Mouse (Mus musculus) fibroblast of lung, adult 2 months (primary cell): ENCODE results near the gene Tmem106c.
A peak's percentile ranks its signal among the peaks of the same experiment; 100 is the strongest.

Experiments used
- DNase-seq: peaks from one replicate; pipeline ENCODE4 v3.0.0-alpha.2; 2011; ENCODE audit warnings: low read depth

The Tmem106c gene

GRCm38 (mm10) chr15:97952889-97953189, 11.2 kb upstream of the Tmem106c start:
- no peak for DNase-seq

- no peak for DNase-seq
Measured at GRCm38 (mm10) chr15:97954671-97955070, 9.3 kb upstream of the Tmem106c start.

DNA sequence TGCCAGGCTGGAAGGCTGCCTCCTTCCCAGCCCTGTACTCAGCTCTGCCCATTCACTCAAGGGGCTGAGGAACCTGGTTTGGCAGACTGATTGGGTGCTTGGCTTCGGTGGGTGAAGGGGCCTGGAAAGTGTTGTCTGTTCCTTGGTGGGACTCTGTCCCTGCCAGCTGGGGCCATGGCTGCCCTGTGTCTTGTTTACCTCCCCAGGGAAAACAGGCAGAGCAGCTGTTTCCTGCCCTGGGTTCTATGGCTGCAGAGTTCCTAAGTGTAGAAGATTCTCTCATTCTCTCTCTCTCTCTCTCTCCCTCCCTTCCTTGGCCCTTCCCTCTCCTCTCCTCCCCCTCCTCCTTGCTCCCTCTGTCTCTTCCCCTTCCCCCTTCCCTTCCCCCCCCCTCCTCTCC, 8.7 kb upstream of the Tmem106c start:
- DNase-seq = no peak

DNA sequence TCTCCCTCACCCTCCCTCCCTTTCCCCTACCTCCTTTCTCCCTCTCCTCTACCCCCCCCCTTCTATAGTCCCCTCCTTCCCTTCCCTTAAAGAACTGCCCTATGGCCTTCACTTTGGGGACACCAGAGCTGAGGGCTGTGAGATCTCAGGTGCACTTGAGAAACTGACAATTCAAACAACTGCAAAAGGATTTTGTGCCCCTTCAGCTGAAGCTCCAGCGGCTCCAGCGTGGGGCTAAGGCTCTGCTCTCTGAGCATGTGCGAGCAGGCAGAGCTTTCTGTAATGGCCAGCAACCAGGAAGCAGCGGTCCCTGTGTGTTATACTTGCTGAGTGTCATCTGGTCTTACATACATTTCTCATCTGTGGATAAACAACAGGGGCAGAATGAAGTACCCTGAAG, 8.3 kb upstream of the Tmem106c start:
- no peak for DNase-seq

DNA sequence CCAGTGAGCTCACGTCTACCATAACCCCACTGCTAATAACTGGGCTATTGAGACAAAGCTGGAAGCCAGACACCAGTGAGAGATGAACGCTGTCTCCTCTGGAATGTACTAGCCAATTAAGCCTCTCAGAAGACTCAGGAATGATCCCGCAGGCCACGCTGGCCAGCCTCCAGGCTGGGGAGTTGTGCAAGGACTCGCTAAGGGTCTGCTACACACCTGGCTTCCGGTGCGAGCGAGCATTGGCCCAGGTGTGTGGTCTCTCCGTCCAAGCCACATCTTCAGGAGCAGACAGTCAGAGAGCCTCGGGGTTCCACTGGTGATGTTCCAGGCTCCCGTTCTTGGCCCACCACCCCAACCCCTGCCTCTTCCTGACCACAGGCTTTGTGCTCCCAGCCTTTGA, 7.6 kb upstream of the Tmem106c start:
- DNase-seq = no peak

GRCm38 (mm10) chr15:97963329-97963988, 541 bp upstream of the Tmem106c start:
- no peak for DNase-seq

GRCm38 (mm10) chr15:97964836-97965187, 812 bp downstream of the Tmem106c start:
- DNase-seq = no peak

DNA sequence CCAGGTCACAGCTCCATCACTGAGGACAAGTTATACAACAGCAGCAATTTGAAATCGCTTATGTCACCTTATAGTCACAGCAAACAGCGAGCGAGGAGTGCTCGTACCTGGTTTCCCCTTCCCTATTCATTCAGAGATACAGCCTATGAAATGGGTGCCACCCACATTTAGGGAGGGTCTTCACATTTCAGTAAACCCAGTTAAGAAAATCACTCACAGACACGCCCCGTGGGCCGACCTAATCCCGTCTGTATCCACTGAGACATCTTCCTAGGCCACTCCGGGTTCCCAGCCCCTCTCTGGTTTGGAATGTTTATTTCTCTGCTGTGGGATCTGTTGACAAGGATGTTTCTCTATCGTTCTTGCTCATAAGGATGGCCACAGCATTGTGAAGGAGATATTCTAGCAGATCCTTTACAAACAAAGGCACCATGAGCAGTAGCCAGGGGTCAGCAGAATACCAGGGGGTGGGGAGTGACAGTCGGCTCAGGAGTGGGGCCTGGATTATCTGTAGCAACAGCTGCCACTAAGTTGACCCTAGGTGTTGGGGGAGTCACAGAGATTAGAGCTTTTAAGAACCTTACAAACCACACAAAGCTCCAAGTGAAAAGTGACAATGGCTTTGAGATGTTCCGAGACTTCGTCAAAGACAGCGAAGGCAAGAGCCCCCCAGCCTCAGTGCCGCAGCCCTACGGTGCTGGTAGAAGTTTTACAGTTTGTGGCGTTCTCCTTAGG, 1.5 kb downstream of the Tmem106c start:
- no peak for DNase-seq

DNA sequence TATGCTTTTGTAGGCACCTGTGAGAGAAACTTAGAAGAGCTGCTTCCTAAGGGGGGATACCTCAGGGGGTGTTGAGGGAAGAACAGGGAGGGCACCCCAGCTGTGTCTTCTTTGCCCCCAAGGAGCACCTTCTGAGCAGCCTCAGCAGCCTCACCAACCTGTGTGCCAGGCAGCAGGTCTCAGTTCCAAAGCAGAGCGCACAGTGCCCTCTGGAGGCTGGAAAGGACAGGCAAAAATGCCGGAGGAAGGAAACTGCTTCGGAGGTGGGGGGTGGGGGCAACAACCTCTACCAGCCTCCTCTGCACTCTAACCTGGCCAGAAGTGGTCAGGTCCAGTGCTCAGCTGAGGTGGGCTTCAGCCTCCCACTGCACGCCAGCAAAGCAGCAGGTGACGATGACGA, 6.3 kb downstream of the Tmem106c start:
- DNase-seq = no peak

GRCm38 (mm10) chr15:97972580-97972979, 8.6 kb downstream of the Tmem106c start:
- DNase-seq = no peak

DNA sequence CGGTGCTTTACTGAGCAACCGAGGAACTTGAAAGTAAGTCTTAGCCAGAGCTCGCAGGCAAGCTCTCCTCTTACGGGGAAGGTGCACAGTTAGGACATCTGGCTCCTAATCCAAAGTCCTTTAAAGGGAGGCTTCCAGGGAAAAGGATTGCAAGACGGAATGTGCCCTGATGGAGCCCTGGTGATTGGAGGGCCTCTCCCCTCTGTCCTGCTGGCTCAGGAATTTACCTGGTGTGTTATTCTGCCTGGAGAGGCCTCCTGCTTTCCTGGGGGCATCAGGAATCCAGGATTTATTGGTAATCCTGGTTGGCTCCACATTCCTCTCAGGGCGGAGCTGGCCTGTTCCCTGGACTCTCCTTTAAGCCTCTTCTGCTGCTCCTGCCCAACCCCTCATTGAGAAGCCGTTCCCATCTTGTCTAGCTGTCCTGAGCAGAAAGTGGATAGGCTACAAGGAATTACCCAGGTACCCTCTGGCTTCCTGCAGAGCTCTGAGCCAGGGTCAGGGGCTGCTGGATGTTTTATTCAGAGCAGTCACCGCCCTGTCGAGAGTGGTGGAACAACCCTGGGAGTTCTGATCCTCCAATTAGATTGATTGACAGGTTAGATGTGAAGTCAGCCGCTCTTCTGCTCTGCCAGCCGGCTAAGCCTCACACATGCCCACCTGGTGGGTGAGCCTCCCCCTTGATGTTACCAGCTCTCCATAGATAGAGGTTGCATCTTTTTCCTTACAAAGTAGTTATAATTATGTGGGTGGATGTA, 9.4 kb downstream of the Tmem106c start:
- no peak for DNase-seq

GRCm38 (mm10) chr15:97981560-97981959, 17.6 kb downstream of the Tmem106c start:
- no peak for DNase-seq

- DNase-seq = no peak
Measured at GRCm38 (mm10) chr15:97989544-97989943, 25.5 kb downstream of the Tmem106c start.

- DNase-seq = no peak
Measured at GRCm38 (mm10) chr15:97990124-97990523, 26.1 kb downstream of the Tmem106c start.

GRCm38 (mm10) chr15:97990721-97991120, 26.7 kb downstream of the Tmem106c start:
- no peak for DNase-seq

- no peak for DNase-seq
Measured at GRCm38 (mm10) chr15:97991285-97991895, 27.4 kb downstream of the Tmem106c start.

- DNase-seq = no peak
Measured at GRCm38 (mm10) chr15:97992027-97992711, 28.2 kb downstream of the Tmem106c start.

DNA sequence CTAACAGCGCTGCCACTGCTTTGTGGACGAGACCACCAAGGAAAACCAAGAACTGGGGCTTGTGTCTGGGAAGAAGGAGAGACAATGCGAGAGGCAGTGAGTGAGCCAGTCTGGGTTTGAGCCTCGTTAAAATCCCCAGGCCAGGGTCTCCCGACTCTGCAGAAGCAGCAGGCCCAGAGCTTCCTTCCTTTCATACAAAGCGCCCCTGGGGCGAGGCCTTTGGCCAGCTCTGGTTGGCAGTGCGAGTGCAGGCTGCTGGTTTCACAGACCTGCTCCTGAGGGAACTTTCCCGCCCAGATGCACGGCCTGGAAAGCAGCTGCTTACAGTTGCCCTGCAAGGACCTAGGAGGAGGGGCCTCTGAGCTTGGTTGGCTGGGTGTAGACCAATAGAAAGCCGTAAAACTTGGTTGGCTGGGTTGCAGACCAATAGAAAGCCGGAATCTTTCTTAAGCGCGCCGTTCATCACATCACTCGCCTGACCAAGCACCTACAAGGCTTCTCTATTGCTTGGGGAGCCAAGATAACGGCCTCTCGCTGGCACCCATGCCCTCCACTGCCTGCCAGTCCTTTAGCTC, 28.8 kb downstream of the Tmem106c start:
- DNase-seq = peak; percentile 78

- DNase-seq = no peak
Measured at GRCm38 (mm10) chr15:97996716-97997256, 32.8 kb downstream of the Tmem106c start.

DNA sequence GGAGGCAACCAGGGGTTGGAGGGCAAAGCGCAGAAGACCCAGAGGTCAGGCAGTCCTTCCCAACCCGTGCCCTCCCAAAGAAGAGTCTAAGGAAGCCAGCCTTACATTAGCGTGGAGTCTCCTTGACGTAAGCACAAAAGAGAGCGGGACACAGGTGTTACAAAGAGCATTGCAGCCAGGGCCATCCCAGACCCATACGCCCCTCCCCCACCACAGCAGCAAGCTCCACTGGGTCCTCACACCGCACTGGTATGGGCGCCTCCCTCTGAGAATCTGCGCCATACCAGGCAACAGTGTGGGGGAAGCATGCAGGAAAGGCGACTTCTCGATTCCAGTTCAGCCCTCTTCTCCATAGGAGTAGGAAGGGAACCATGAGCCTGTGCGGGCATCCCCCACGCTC, 35.5 kb downstream of the Tmem106c start:
- no peak for DNase-seq

DNA sequence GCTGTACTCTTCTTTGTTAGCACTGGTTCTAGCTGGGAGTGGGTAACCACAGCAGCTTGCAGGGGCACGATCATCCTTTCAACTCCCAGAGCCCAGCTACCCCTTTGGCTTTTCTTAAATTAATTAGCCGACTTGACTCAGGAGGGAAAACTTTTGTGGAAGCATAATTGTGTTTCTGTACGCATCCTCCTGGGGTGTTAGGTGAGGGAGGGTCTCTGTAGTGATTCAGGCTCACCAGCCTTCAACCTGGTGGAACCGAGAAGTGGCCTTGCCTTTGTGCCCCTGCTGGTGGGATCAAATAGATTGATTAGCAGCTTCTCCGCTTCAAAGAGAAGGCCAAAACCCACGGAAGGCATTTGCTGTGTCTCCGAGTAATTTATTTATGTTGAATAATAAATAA, 36.0 kb downstream of the Tmem106c start:
- no peak for DNase-seq
